ENCODE assay signal across 9 mouse cellular contexts in genomic region chr12:49106399-49107382, GRCm38 (mm10).
DNase-seq lines count a peak whose midpoint lies in the region; ATAC-seq lines count a peak whose summit lies in the region.
"Had no signal": no experiment of that assay in that cellular context is flagged by ENCODE, and none has a peak within 500 bp of the region (broad histone marks: within the 10 kb centered on the region; RNA-seq: fewer than 3 reads in every experiment).

No protein-coding gene starts in this region.

- no peak overlapping the region for H3K4me3 ChIP-seq in neural tube, embryonic 12.5 days
- H3K4me3 ChIP-seq: megakaryocyte, embryonic 14.5 days had no signal

- no peak overlapping the region for H3K4me2 ChIP-seq in neural tube, embryonic 12.5 days (replicated peaks)

- no peak overlapping the region for H3K27ac ChIP-seq in neural tube, embryonic 12.5 days

- H3K4me1 ChIP-seq in neural tube, embryonic 12.5 days = no peaks in the 10 kb centered on the region
- H3K4me1 ChIP-seq: megakaryocyte, embryonic 14.5 days had no signal

- peak; percentile 2 for DNase-seq in cerebellum, adult 8-10 months
- no peak for DNase-seq in cerebellum, adult 11-12 months
- peak; percentile 23 for DNase-seq in adipocyte (ENCODE audit: low spot score)
- DNase-seq in frontal cortex, postnatal 25 days (ENCODE audit: low spot score in 2 of 2) = peak; percentile 22 to 42
- peak; percentile 16 to 69 for DNase-seq in layer of hippocampus, adult 8-10 months (ENCODE audit: low spot score in 2 of 2)
- DNase-seq in urinary bladder, postnatal 25 days (ENCODE audit: low spot score) = no peak
- DNase-seq in ovary, postnatal 36 days (ENCODE audit: low spot score) = no peak

- 55% methylated on average over 7 of the region's 7 CpGs for WGBS in neural tube, embryonic 12.5 days

- H3K27me3 ChIP-seq in neural tube, embryonic 12.5 days (replicated peaks) = no peaks in the 10 kb centered on the region
- H3K27me3 ChIP-seq: megakaryocyte, embryonic 14.5 days had no signal

- H3K36me3 ChIP-seq in neural tube, embryonic 12.5 days = no peaks in the 10 kb centered on the region

- H3K9me3 ChIP-seq in neural tube, embryonic 12.5 days = no peaks in the 10 kb centered on the region
- H3K9me3 ChIP-seq: megakaryocyte, embryonic 14.5 days had no signal

- no peak overlapping the region for H3K9ac ChIP-seq in neural tube, embryonic 12.5 days

- ATAC-seq in neural tube, embryonic 12.5 days (ENCODE audit: low FRiP score, low read depth) = peak; percentile 54; the same call in 1 of the 2 replicates

Comparison
In these comparisons a context has a peak if more than half of its experiments do, and no peak if none do; other contexts are left out.
1. DNase-seq: peak in cerebellum, adult 8-10 months (single experiment), adipocyte (single experiment), frontal cortex, postnatal 25 days (2 of 2) and layer of hippocampus, adult 8-10 months (2 of 2); none in cerebellum, adult 11-12 months (single experiment), urinary bladder, postnatal 25 days (single experiment) and ovary, postnatal 36 days (single experiment).